Mouse (Mus musculus) G1E (cell line): Measurements from ENCODE around the gene Gng2.

Experiments
- CTCF ChIP-seq: IDR thresholded peaks from 2 replicates; pipeline ENCODE4 v1.5.1; 2012; ENCODE audit warnings: low read depth, low read length, inconsistent platforms, mixed read lengths
- GATA1 ChIP-seq: IDR thresholded peaks from 2 replicates; pipeline ENCODE4 v1.6.1; 2012; ENCODE audit warnings: borderline replicate concordance, low read length, inconsistent platforms, mixed read lengths
- GATA2 ChIP-seq: IDR thresholded peaks from 2 replicates; pipeline ENCODE4 v1.6.1; 2012; ENCODE audit warnings: low read depth, low read length, inconsistent platforms, borderline replicate concordance
- POLR2AphosphoS5 ChIP-seq: IDR thresholded peaks from 2 replicates; pipeline ENCODE4 v1.6.1; 2012; ENCODE audit warnings: low read depth, low read length, inconsistent platforms; ENCODE audit not compliant: insufficient replicate concordance
- TAL1 ChIP-seq: conservative IDR thresholded peaks from 2 replicates; pipeline ENCODE4 v1.6.1; 2012; ENCODE audit warnings: low read depth, low read length, inconsistent platforms, mixed read lengths

GRCm38 (mm10) chr14:19977271-19978024 is at the start of gene Gng2:
- TF ChIP-seq POLR2AphosphoS5 (no peak), CTCF (no peak), GATA1 (no peak), TAL1 (no peak), GATA2 (no peak)
